Mouse (Mus musculus): ENCODE data around the gene Efl1. TPM values are rescaled to one million over a fixed set of nuclear protein-coding genes. Genes with fewer than 3 reads are reported as not detected.
A peak's percentile ranks its signal among the peaks of the same experiment; 100 is the strongest.
"Not testable (repeated sequence)": the region's sequence is repeated elsewhere in the genome, so short reads cannot be mapped to it uniquely, and the experiment has no call there.

Gene Efl1
- polyA plus RNA-seq, 1 experiment from 2014 or later: 31.0 TPM

- no peak overlapping the region for H3K4me2 ChIP-seq (ENCODE audit: low read length)
- no peaks in the 10 kb centered on the region for H3K27me3 ChIP-seq (replicated peaks; ENCODE audit: control insufficient read depth, insufficient read depth, low read length)
- H3K4me1 ChIP-seq (replicated peaks; ENCODE audit: control insufficient read depth, insufficient read depth, low read length): no peaks in the 10 kb centered on the region
- H3K9ac ChIP-seq (ENCODE audit: low read length): no peak overlapping the region
- H3K36me3 ChIP-seq (ENCODE audit: control insufficient read depth, insufficient read depth, low read length): peaks cover 23% of the 10 kb centered on the region; the same call in 1 of the 2 replicates
- no peak for DNase-seq (ENCODE audit: low spot score)
- H3K27ac ChIP-seq (ENCODE audit: low read depth): no peak overlapping the region
- ATAC-seq (replicated peaks; ENCODE audit: low FRiP score, low TSS enrichment, low read depth): no peak
- WGBS: 71% methylated on average over 4 of the region's 4 CpGs
- H3K4me3 ChIP-seq (ENCODE audit: low read depth, low read length): no peak overlapping the region
- no peaks in the 10 kb centered on the region for H3K9me3 ChIP-seq (ENCODE audit: control insufficient read depth, low read length)
These were observed 110.1 kb downstream of the Efl1 start for GRCm38 (mm10) chr7:82758521-82758920.

- Histone ChIP-seq H3K4me3 (ENCODE audit: low read depth, low read length) (no peak overlapping the region), H3K27ac (ENCODE audit: low read depth) (no peak overlapping the region), H3K36me3 (ENCODE audit: control insufficient read depth, insufficient read depth, low read length) (peaks cover 22% of the 10 kb centered on the region; the same call in 1 of the 2 replicates), H3K4me2 (ENCODE audit: low read length) (no peak overlapping the region), H3K4me1 (replicated peaks; ENCODE audit: control insufficient read depth, insufficient read depth, low read length) (no peaks in the 10 kb centered on the region), H3K27me3 (replicated peaks; ENCODE audit: control insufficient read depth, insufficient read depth, low read length) (no peaks in the 10 kb centered on the region), H3K9me3 (ENCODE audit: control insufficient read depth, low read length) (no peaks in the 10 kb centered on the region), H3K9ac (ENCODE audit: low read length) (no peak overlapping the region)
- 89% methylated on average over 4 of the region's 4 CpGs for WGBS
- ATAC-seq (replicated peaks; ENCODE audit: low FRiP score, low TSS enrichment, low read depth): no peak
- no peak for DNase-seq (ENCODE audit: low spot score)
These were observed 110.7 kb downstream of the Efl1 start for GRCm38 (mm10) chr7:82759091-82759490.

- 97% methylated on average over 1 of the region's 1 CpGs for WGBS
These were observed 116.5 kb downstream of the Efl1 start for GRCm38 (mm10) chr7:82764951-82765350.

GRCm38 (mm10) chr7:82766623-82767022 lies 118.2 kb downstream of the Efl1 start:
- 86% methylated on average over 6 of the region's 6 CpGs for WGBS
- Histone ChIP-seq H3K9me3 (ENCODE audit: control insufficient read depth, low read length) (no peaks in the 10 kb centered on the region), H3K4me1 (replicated peaks; ENCODE audit: control insufficient read depth, insufficient read depth, low read length) (peaks cover 16% of the 10 kb centered on the region), H3K4me3 (ENCODE audit: low read depth, low read length) (no peak overlapping the region), H3K27me3 (replicated peaks; ENCODE audit: control insufficient read depth, insufficient read depth, low read length) (no peaks in the 10 kb centered on the region), H3K9ac (ENCODE audit: low read length) (no peak overlapping the region), H3K27ac (ENCODE audit: low read depth) (no peak overlapping the region), H3K36me3 (ENCODE audit: control insufficient read depth, insufficient read depth, low read length) (peaks cover 12% of the 10 kb centered on the region; the same call in 1 of the 2 replicates), H3K4me2 (ENCODE audit: low read length) (no peak overlapping the region)
- DNase-seq (ENCODE audit: low spot score) (no peak), ATAC-seq (replicated peaks; ENCODE audit: low FRiP score, low TSS enrichment, low read depth) (no peak)

More at GRCm38 (mm10) chr7:82764951-82765350, 116.5 kb downstream of the Efl1 start:
- DNase-seq (ENCODE audit: low spot score) (no peak), ATAC-seq (replicated peaks; ENCODE audit: low FRiP score, low TSS enrichment, low read depth) (no peak)
- Histone ChIP-seq H3K36me3 (ENCODE audit: control insufficient read depth, insufficient read depth, low read length) (peaks cover 12% of the 10 kb centered on the region; the same call in 1 of the 2 replicates), H3K27ac (ENCODE audit: low read depth) (no peak overlapping the region), H3K4me3 (ENCODE audit: low read depth, low read length) (no peak overlapping the region), H3K4me2 (ENCODE audit: low read length) (no peak overlapping the region), H3K27me3 (replicated peaks; ENCODE audit: control insufficient read depth, insufficient read depth, low read length) (no peaks in the 10 kb centered on the region), H3K4me1 (replicated peaks; ENCODE audit: control insufficient read depth, insufficient read depth, low read length) (peaks cover 11% of the 10 kb centered on the region), H3K9ac (ENCODE audit: low read length) (no peak overlapping the region), H3K9me3 (ENCODE audit: control insufficient read depth, low read length) (no peaks in the 10 kb centered on the region)

GRCm38 (mm10) chr7:82770207-82770606 lies 121.8 kb downstream of the Efl1 start:
- WGBS: 50% methylated on average over 6 of the region's 6 CpGs
- Histone ChIP-seq H3K27me3 (replicated peaks; ENCODE audit: control insufficient read depth, insufficient read depth, low read length) (no peaks in the 10 kb centered on the region), H3K4me1 (replicated peaks; ENCODE audit: control insufficient read depth, insufficient read depth, low read length) (peaks cover 31% of the 10 kb centered on the region), H3K9me3 (ENCODE audit: control insufficient read depth, low read length) (no peaks in the 10 kb centered on the region), H3K36me3 (ENCODE audit: control insufficient read depth, insufficient read depth, low read length) (no peaks in the 10 kb centered on the region), H3K4me3 (ENCODE audit: low read depth, low read length) (no peak overlapping the region), H3K27ac (ENCODE audit: low read depth) (no peak overlapping the region), H3K4me2 (ENCODE audit: low read length) (no peak overlapping the region), H3K9ac (ENCODE audit: low read length) (no peak overlapping the region)
- DNase-seq (ENCODE audit: low spot score) (no peak), ATAC-seq (replicated peaks; ENCODE audit: low FRiP score, low TSS enrichment, low read depth) (no peak)

- not testable (repeated sequence) for H3K9ac ChIP-seq (ENCODE audit: low read length); H3K27ac ChIP-seq (ENCODE audit: low read depth); H3K36me3 ChIP-seq (ENCODE audit: control insufficient read depth, insufficient read depth, low read length); H3K4me3 ChIP-seq (ENCODE audit: low read depth, low read length); H3K4me2 ChIP-seq (ENCODE audit: low read length); H3K9me3 ChIP-seq (ENCODE audit: control insufficient read depth, low read length); DNase-seq (ENCODE audit: low spot score); ATAC-seq (replicated peaks; ENCODE audit: low FRiP score, low TSS enrichment, low read depth); H3K27me3 ChIP-seq (replicated peaks; ENCODE audit: control insufficient read depth, insufficient read depth, low read length)
- WGBS: 92% methylated on average over 28 of the region's 29 CpGs
- H3K4me1 ChIP-seq (replicated peaks; ENCODE audit: control insufficient read depth, insufficient read depth, low read length): peaks cover 31% of the 10 kb centered on the region
These were observed 122.7 kb downstream of the Efl1 start for GRCm38 (mm10) chr7:82770957-82771660.

GRCm38 (mm10) chr7:82771661-82772021 lies 123.2 kb downstream of the Efl1 start:
- not testable (repeated sequence) for H3K4me3 ChIP-seq (ENCODE audit: low read depth, low read length); DNase-seq (ENCODE audit: low spot score); H3K27me3 ChIP-seq (replicated peaks; ENCODE audit: control insufficient read depth, insufficient read depth, low read length); H3K27ac ChIP-seq (ENCODE audit: low read depth); H3K9me3 ChIP-seq (ENCODE audit: control insufficient read depth, low read length); ATAC-seq (replicated peaks; ENCODE audit: low FRiP score, low TSS enrichment, low read depth); H3K36me3 ChIP-seq (ENCODE audit: control insufficient read depth, insufficient read depth, low read length); H3K4me2 ChIP-seq (ENCODE audit: low read length); H3K9ac ChIP-seq (ENCODE audit: low read length)
- 90% methylated on average over 25 of the region's 25 CpGs for WGBS
- H3K4me1 ChIP-seq (replicated peaks; ENCODE audit: control insufficient read depth, insufficient read depth, low read length): peaks cover 31% of the 10 kb centered on the region

- Histone ChIP-seq H3K36me3 (ENCODE audit: control insufficient read depth, insufficient read depth, low read length) (no peaks in the 10 kb centered on the region), H3K4me3 (ENCODE audit: low read depth, low read length) (no peak overlapping the region), H3K27me3 (replicated peaks; ENCODE audit: control insufficient read depth, insufficient read depth, low read length) (no peaks in the 10 kb centered on the region), H3K9ac (ENCODE audit: low read length) (no peak overlapping the region), H3K4me2 (ENCODE audit: low read length) (peak overlapping the region; percentile 8; the same call in 1 of the 2 replicates), H3K4me1 (replicated peaks; ENCODE audit: control insufficient read depth, insufficient read depth, low read length) (peaks cover 31% of the 10 kb centered on the region), H3K9me3 (ENCODE audit: control insufficient read depth, low read length) (no peaks in the 10 kb centered on the region), H3K27ac (ENCODE audit: low read depth) (peak overlapping the region; percentile 81)
- 34% methylated on average over 14 of the region's 14 CpGs for WGBS
- ATAC-seq (replicated peaks; ENCODE audit: low FRiP score, low TSS enrichment, low read depth): peak; percentile 60
- peak; percentile 62 for DNase-seq (ENCODE audit: low spot score)
These were observed 124.1 kb downstream of the Efl1 start for GRCm38 (mm10) chr7:82772481-82772880.

GRCm38 (mm10) chr7:82773150-82773549 lies 124.7 kb downstream of the Efl1 start:
- H3K4me3 ChIP-seq (ENCODE audit: low read depth, low read length): no peak overlapping the region
- peaks cover 31% of the 10 kb centered on the region for H3K4me1 ChIP-seq (replicated peaks; ENCODE audit: control insufficient read depth, insufficient read depth, low read length)
- peak overlapping the region; percentile 81 for H3K27ac ChIP-seq (ENCODE audit: low read depth)
- no peaks in the 10 kb centered on the region for H3K9me3 ChIP-seq (ENCODE audit: control insufficient read depth, low read length)
- ATAC-seq (replicated peaks; ENCODE audit: low FRiP score, low TSS enrichment, low read depth) (0 out of 2 replicates have a peak, but pooled peaks have one; percentile 46), DNase-seq (ENCODE audit: low spot score) (no peak)
- no peak overlapping the region for H3K4me2 ChIP-seq (ENCODE audit: low read length)
- 36% methylated on average over 9 of the region's 9 CpGs for WGBS
- no peaks in the 10 kb centered on the region for H3K27me3 ChIP-seq (replicated peaks; ENCODE audit: control insufficient read depth, insufficient read depth, low read length)
- no peaks in the 10 kb centered on the region for H3K36me3 ChIP-seq (ENCODE audit: control insufficient read depth, insufficient read depth, low read length)
- H3K9ac ChIP-seq (ENCODE audit: low read length): no peak overlapping the region

All from intestine, embryonic 14.5 days (tissue).